Mouse (Mus musculus) myocyte (in vitro differentiated cells): ENCODE results near the gene 4930442H23Rik. TPM values are rescaled to one million over a fixed set of nuclear protein-coding genes. Genes with fewer than 3 reads are reported as not detected.
A peak's percentile ranks its signal among the peaks of the same experiment; 100 is the strongest.

Experiments
- H3K27me3 ChIP-seq: one replicate; pipeline ENCODE4 v1.6.1; 2011; ENCODE audit not compliant: control insufficient read depth, insufficient read depth, insufficient read length
- H3K36me3 ChIP-seq: one replicate; pipeline ENCODE4 v1.6.1; 2011; ENCODE audit not compliant: control insufficient read depth, insufficient read depth
- H3K4me2 ChIP-seq: one replicate; pipeline ENCODE4 v1.6.1; 2011; ENCODE audit warnings: low read depth, control low read depth
- H3K4me3 ChIP-seq: one replicate; pipeline ENCODE4 v1.5.1; 2011; ENCODE audit warnings: mild to moderate bottlenecking, control low read depth, moderate library complexity
- H3K79me2 ChIP-seq: one replicate; pipeline ENCODE4 v1.6.1; 2011; ENCODE audit not compliant: control insufficient read depth, insufficient read depth
- H3ac ChIP-seq: one replicate; pipeline ENCODE4 v1.6.1; 2011; ENCODE audit not compliant: control insufficient read depth, insufficient read length
- CEBPB ChIP-seq: IDR thresholded peaks from 2 replicates; pipeline ENCODE4 v1.6.1; 2011; ENCODE audit warnings: mild to moderate bottlenecking, moderate library complexity; ENCODE audit not compliant: poor library complexity, insufficient read depth, severe bottlenecking
- E2F4 ChIP-seq: IDR thresholded peaks from one replicate; pipeline ENCODE4 v1.6.1; 2011; ENCODE audit warnings: mild to moderate bottlenecking, control low read depth, moderate library complexity; ENCODE audit not compliant: insufficient read depth
- MAX ChIP-seq: IDR thresholded peaks from one replicate; pipeline ENCODE4 v1.6.1; 2011; ENCODE audit warnings: low read depth, mild to moderate bottlenecking, control low read depth
- MYOD1 ChIP-seq, 3 experiments: IDR thresholded peaks; one replicate each; pipeline ENCODE4 v1.6.1; 2011; ENCODE audit warnings: control low read depth in 2 of 3, low read depth in 2 of 3, mild to moderate bottlenecking in 2 of 3, moderate library complexity in 1 of 3; ENCODE audit not compliant: insufficient read length in 2 of 3, control insufficient read depth in 1 of 3
- MYOG ChIP-seq, 3 experiments: IDR thresholded peaks; one replicate each; pipeline ENCODE4 v1.6.1; 2011; ENCODE audit warnings: control low read depth in 2 of 3, low read depth in 2 of 3, mild to moderate bottlenecking in 2 of 3; ENCODE audit not compliant: insufficient read length in 2 of 3, control insufficient read depth in 1 of 3, insufficient read depth in 1 of 3
- POLR2A ChIP-seq: IDR thresholded peaks from one replicate; pipeline ENCODE4 v1.6.1; 2011; ENCODE audit warnings: low read depth, mild to moderate bottlenecking, control low read depth, moderate library complexity; ENCODE audit not compliant: insufficient read length
- POLR2AphosphoS2 ChIP-seq: IDR thresholded peaks from one replicate; pipeline ENCODE4 v1.6.1; 2011; ENCODE audit warnings: low read depth, control low read depth; ENCODE audit not compliant: insufficient read length
- REST ChIP-seq: IDR thresholded peaks from one replicate; pipeline ENCODE4 v1.6.1; 2011; ENCODE audit warnings: mild to moderate bottlenecking, control low read depth, moderate library complexity; ENCODE audit not compliant: insufficient read depth, insufficient read length
- SRF ChIP-seq: IDR thresholded peaks from one replicate; pipeline ENCODE4 v1.6.1; 2011; ENCODE audit warnings: low read depth; ENCODE audit not compliant: control insufficient read depth, insufficient read length
- TCF12 ChIP-seq: IDR thresholded peaks from one replicate; pipeline ENCODE4 v1.6.1; 2011; ENCODE audit warnings: mild to moderate bottlenecking, control low read depth; ENCODE audit not compliant: poor library complexity, insufficient read depth, severe bottlenecking
- TCF3 ChIP-seq: IDR thresholded peaks from one replicate; pipeline ENCODE4 v1.6.1; 2011; ENCODE audit warnings: low read depth, control low read depth; ENCODE audit not compliant: insufficient read length
- USF1 ChIP-seq: IDR thresholded peaks from one replicate; pipeline ENCODE4 v1.6.1; 2011; ENCODE audit warnings: low read depth, mild to moderate bottlenecking, control low read depth, moderate library complexity
- polyA plus RNA-seq: library from polyadenylated mRNA; unstranded; fragments of >200 nt; fragmentation: generic; extraction: Trizol; gene quantifications from one replicate; pipeline ENCODE4 v1.2.1, GENCODE M21; 2012; ENCODE audit warnings: missing spikeins

4930442H23Rik gene
- polyA plus RNA-seq, 1 experiment = 0.12 TPM

GRCm38 (mm10) chr10:81168521-81169244, 15.0 kb downstream of the 4930442H23Rik start:
- TF ChIP-seq E2F4 (peak; percentile 84), MAX (no peak), USF1 (peak; percentile 65), TCF3 (no peak), POLR2A (no peak), TCF12 (no peak)
- peak overlapping the region; percentile 100 for H3K4me2 ChIP-seq

GRCm38 (mm10) chr10:81168087-81168431, 15.6 kb downstream of the 4930442H23Rik start:
- Histone ChIP-seq H3K79me2 (peaks cover 42% of the 10 kb centered on the region), H3K4me2 (peak overlapping the region; percentile 100), H3ac (peak overlapping the region; percentile 74), H3K27me3 (no peaks in the 10 kb centered on the region), H3K36me3 (no peaks in the 10 kb centered on the region), H3K4me3 (peak overlapping the region; percentile 77)
- no peak for TF ChIP-seq MYOG (IDR thresholded peaks at IDR 0.05; ENCODE audit: control insufficient read depth in 1 of 3, insufficient read depth in 1 of 3, insufficient read length in 2 of 3, low read depth in 2 of 3)
- no peak for TF ChIP-seq E2F4
- no peak for TF ChIP-seq TCF3
- no peak for TF ChIP-seq SRF
- TF ChIP-seq TCF12 = no peak
- no peak for TF ChIP-seq MAX
- TF ChIP-seq POLR2AphosphoS2 = no peak
- TF ChIP-seq MYOD1 (IDR thresholded peaks at IDR 0.05; ENCODE audit: control insufficient read depth in 1 of 3, insufficient read length in 2 of 3, low read depth in 2 of 3) = no peak
- no peak for TF ChIP-seq REST
- TF ChIP-seq POLR2A = no peak
- no peak for TF ChIP-seq USF1
- no peak for TF ChIP-seq CEBPB

More at GRCm38 (mm10) chr10:81168521-81169244, 15.0 kb downstream of the 4930442H23Rik start:
- no peaks in the 10 kb centered on the region for H3K27me3 ChIP-seq
- H3K4me3 ChIP-seq = peak overlapping the region; percentile 77
- H3K79me2 ChIP-seq = peaks cover 37% of the 10 kb centered on the region
- H3K36me3 ChIP-seq = no peaks in the 10 kb centered on the region
- H3ac ChIP-seq = no peak overlapping the region

- TF ChIP-seq REST (no peak), CEBPB (no peak), TCF12 (no peak), E2F4 (no peak), POLR2AphosphoS2 (peak; percentile 91), USF1 (peak; percentile 99), TCF3 (no peak), MYOG (IDR thresholded peaks at IDR 0.05; ENCODE audit: control insufficient read depth in 1 of 3, insufficient read depth in 1 of 3, insufficient read length in 2 of 3, low read depth in 2 of 3) (peak in 1 of 3 experiments; percentile 32), MYOD1 (IDR thresholded peaks at IDR 0.05; ENCODE audit: control insufficient read depth in 1 of 3, insufficient read length in 2 of 3, low read depth in 2 of 3) (no peak), SRF (no peak), MAX (no peak), POLR2A (peak; percentile 95)
- H3K79me2 ChIP-seq = peaks cover 48% of the 10 kb centered on the region
- H3K27me3 ChIP-seq = no peaks in the 10 kb centered on the region
- peak within 1 kb of the TSS; percentile 100 for H3K4me2 ChIP-seq
- H3ac ChIP-seq = peak within 1 kb of the TSS; percentile 74
- H3K36me3 ChIP-seq = no peaks in the 10 kb centered on the region
- peak within 1 kb of the TSS; percentile 77 for H3K4me3 ChIP-seq
Observed at GRCm38 (mm10) chr10:81167200-81168086, 16.2 kb downstream of the 4930442H23Rik start, which contains the start of gene Pias4. Gene Pias4 (minus strand): TSS chr10:81167923.

- Histone ChIP-seq H3ac (no peak overlapping the region), H3K79me2 (peaks cover 59% of the 10 kb centered on the region)
Observed at GRCm38 (mm10) chr10:81165118-81165517, 18.5 kb downstream of the 4930442H23Rik start.

More at GRCm38 (mm10) chr10:81165118-81165517, 18.5 kb downstream of the 4930442H23Rik start:
- no peaks in the 10 kb centered on the region for H3K27me3 ChIP-seq
- TF ChIP-seq MAX (no peak), MYOG (IDR thresholded peaks at IDR 0.05; ENCODE audit: control insufficient read depth in 1 of 3, insufficient read depth in 1 of 3, insufficient read length in 2 of 3, low read depth in 2 of 3) (peak; percentile 8 to 87 (median 80)), MYOD1 (IDR thresholded peaks at IDR 0.05; ENCODE audit: control insufficient read depth in 1 of 3, insufficient read length in 2 of 3, low read depth in 2 of 3) (peak in 2 of 3 experiments; percentile 64 to 74), SRF (no peak), TCF12 (no peak), POLR2A (no peak), USF1 (no peak), REST (no peak)
- H3K36me3 ChIP-seq = no peaks in the 10 kb centered on the region
- no peak overlapping the region for H3K4me3 ChIP-seq
- H3K4me2 ChIP-seq = no peak overlapping the region
